In the genomic region with DNA sequence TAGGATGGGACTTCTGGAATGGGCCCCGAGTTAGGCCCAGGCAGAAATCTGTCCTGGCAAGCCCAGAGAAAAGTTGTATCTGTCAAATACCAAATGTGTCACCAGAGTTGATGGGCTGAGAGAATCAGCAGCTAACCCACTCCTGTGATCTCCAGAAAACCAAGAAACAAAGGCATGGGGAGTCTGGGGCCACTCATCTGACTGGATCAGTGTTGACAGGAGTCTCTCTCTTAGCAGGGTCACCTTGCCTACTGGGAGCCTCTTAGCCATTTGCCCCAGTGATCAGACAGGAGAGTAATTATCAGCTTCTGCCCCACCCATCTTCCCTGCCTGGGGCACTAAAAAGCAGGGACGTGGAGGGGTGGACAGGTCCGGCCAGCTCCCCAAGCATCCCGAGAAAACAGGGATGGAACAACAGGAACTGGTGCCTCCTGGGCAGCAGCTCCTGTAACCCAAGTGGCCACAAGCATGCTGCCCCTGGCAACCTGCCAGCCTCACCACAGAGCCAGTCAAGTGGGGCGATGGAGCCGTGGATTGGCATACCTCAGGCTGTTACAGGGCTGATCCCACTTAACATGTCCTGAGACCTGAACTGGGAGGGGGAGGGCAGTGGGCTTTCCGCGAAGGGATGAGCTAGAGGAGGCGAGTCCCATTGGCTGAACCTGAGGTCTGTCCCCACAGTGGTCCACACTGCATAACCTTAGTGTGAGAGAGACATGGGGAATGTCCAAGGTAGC, we compare ENCODE assay signal across 11 mouse cellular contexts. TPM values are rescaled to one million over a fixed set of nuclear protein-coding genes. Genes with fewer than 3 reads are reported as not detected.
DNase-seq lines count a peak whose midpoint lies in the region; ATAC-seq and TF ChIP-seq lines count a peak whose summit lies in the region.
"Had no signal": no experiment of that assay in that cellular context is flagged by ENCODE, and none has a peak within 500 bp of the region (broad histone marks: within the 10 kb centered on the region; RNA-seq: fewer than 3 reads in every experiment).

No protein-coding gene starts in this region.

- no peak overlapping the region for H3K4me2 ChIP-seq in hindbrain, embryonic 16.5 days (ENCODE audit: low read length)

- no peak overlapping the region for H3K9ac ChIP-seq in hindbrain, embryonic 16.5 days (ENCODE audit: low read depth, low read length)

- peak; percentile 39 for DNase-seq in adrenal gland, postnatal 25 days
- DNase-seq in adrenal gland, postnatal 4 days (ENCODE audit: low spot score in 2 of 2) = no peak
- no peak for DNase-seq in hindbrain, embryonic 10.5 days (ENCODE audit: low spot score)
- DNase-seq in cerebellum, postnatal 36 days = peak; percentile 40 to 55
- peak; percentile 56 for DNase-seq in lung, adult 2 months
- DNase-seq in layer of hippocampus, adult 18-20 months (ENCODE audit: low spot score in 2 of 2) = no peak
- no peak for DNase-seq in liver

- no peaks in the 10 kb centered on the region for H3K27me3 ChIP-seq in hindbrain, embryonic 16.5 days (replicated peaks; ENCODE audit: control insufficient read depth, insufficient read depth, low read length)
- no peaks in the 10 kb centered on the region for H3K27me3 ChIP-seq in hindbrain, embryonic 10.5 days (ENCODE audit: insufficient read depth, poor library complexity, severe bottlenecking)

- H3K4me3 ChIP-seq in hindbrain, embryonic 16.5 days (ENCODE audit: low read length) = no peak overlapping the region
- no peak overlapping the region for H3K4me3 ChIP-seq in hindbrain, embryonic 10.5 days
- H3K4me3 ChIP-seq in lung, adult 2 months (replicated peaks; ENCODE audit: extremely low read depth, low read depth, low read length) = no peak overlapping the region
- H3K4me3 ChIP-seq: erythroblast, embryonic 14.5 days had no signal

- peak; percentile 56; the same call in 1 of the 2 replicates for ATAC-seq in hindbrain, embryonic 16.5 days

- H3K27ac ChIP-seq in hindbrain, embryonic 16.5 days (ENCODE audit: low read depth, low read length) = no peak overlapping the region
- H3K27ac ChIP-seq in hindbrain, embryonic 10.5 days = no peak overlapping the region

- H3K9me3 ChIP-seq in hindbrain, embryonic 16.5 days (ENCODE audit: control insufficient read depth, low read length) = no peaks in the 10 kb centered on the region
- H3K9me3 ChIP-seq in hindbrain, embryonic 10.5 days = no peaks in the 10 kb centered on the region

- TF ChIP-seq CTCF in lung, adult 2 months (IDR thresholded peaks at IDR 0.05; ENCODE audit: insufficient read depth, low read length) = no peak

- H3K36me3 ChIP-seq in hindbrain, embryonic 16.5 days (ENCODE audit: control insufficient read depth, insufficient read depth, low read length) = peaks cover 33% of the 10 kb centered on the region
- H3K36me3 ChIP-seq in hindbrain, embryonic 10.5 days = peaks cover 85% of the 10 kb centered on the region

- TF ChIP-seq POLR2A in lung, adult 2 months (IDR thresholded peaks at IDR 0.05; ENCODE audit: borderline replicate concordance, extremely low read depth, low read depth, low read length) = no peak

- 63% methylated on average over 9 of the region's 9 CpGs for WGBS in hindbrain, embryonic 16.5 days
- 80% methylated on average over 9 of the region's 9 CpGs for WGBS in hindbrain, embryonic 10.5 days
- WGBS in lung, adult 2 months = 54% methylated on average over 9 of the region's 9 CpGs

- H3K4me1 ChIP-seq in hindbrain, embryonic 16.5 days (ENCODE audit: control insufficient read depth, insufficient read depth, low read depth, low read length) = no peaks in the 10 kb centered on the region
- peaks cover 11% of the 10 kb centered on the region for H3K4me1 ChIP-seq in hindbrain, embryonic 10.5 days (replicated peaks)
- H3K4me1 ChIP-seq in lung, adult 2 months (ENCODE audit: control insufficient read depth, insufficient read depth, low read length) = no peaks in the 10 kb centered on the region; the same call in 1 of the 2 replicates

RNA-seq across cellular contexts. Expression of gene Eif4a3, which starts 13.9 kb away (rescaled TPM):
- total RNA-seq in adrenal gland, postnatal 25 days (2021) = 121 and 129 TPM in 2 replicates
- total RNA-seq in adrenal gland, postnatal 4 days (2021) = 100 to 1,000 TPM; 172 TPM
- polyA plus RNA-seq in hindbrain, embryonic 16.5 days (2015; fragmentation: Nextera tagmentation; extraction: Ambion mirVana) = 241 and 243 TPM in 2 replicates
- 458 and 477 TPM in 2 replicates for polyA plus RNA-seq in hindbrain, embryonic 10.5 days (2016; fragmentation: Nextera tagmentation; extraction: Ambion mirVana)
- polyA plus RNA-seq in lung, adult 2 months (2012; rRNA removed) = 79.7 and 87.9 TPM in 2 replicates
- total RNA-seq in layer of hippocampus, adult 18-20 months (2021) = 10 to 100 TPM; 92.8 to 97.8 TPM

RNA-seq across cellular contexts. Expression of gene Gaa, which starts 18.3 kb away (rescaled TPM):
- total RNA-seq in adrenal gland, postnatal 25 days (2021) = 101 and 102 TPM in 2 replicates
- 10 to 100 TPM; 87.5 to 87.7 TPM for total RNA-seq in adrenal gland, postnatal 4 days (2021)
- 121 and 131 TPM in 2 replicates for polyA plus RNA-seq in hindbrain, embryonic 16.5 days (2015; fragmentation: Nextera tagmentation; extraction: Ambion mirVana)
- polyA plus RNA-seq in hindbrain, embryonic 10.5 days (2016; fragmentation: Nextera tagmentation; extraction: Ambion mirVana) = 28.3 and 35.5 TPM in 2 replicates
- polyA plus RNA-seq in lung, adult 2 months (2012; rRNA removed) = 188 and 192 TPM in 2 replicates
- 100 to 1,000 TPM; 347 to 355 TPM for total RNA-seq in layer of hippocampus, adult 18-20 months (2021)

RNA-seq across cellular contexts. Expression of gene Card14, which starts 21.6 kb away (rescaled TPM):
- 0.30 and 0.38 TPM in 2 replicates for total RNA-seq in adrenal gland, postnatal 25 days (2021)
- under 1 TPM; 0.48 to 0.90 TPM for total RNA-seq in adrenal gland, postnatal 4 days (2021)
- 0.50 and 0.55 TPM in 2 replicates for polyA plus RNA-seq in hindbrain, embryonic 16.5 days (2015; fragmentation: Nextera tagmentation; extraction: Ambion mirVana)
- 0.04 TPM in 1 of 2 replicates, not detected in the other for polyA plus RNA-seq in hindbrain, embryonic 10.5 days (2016; fragmentation: Nextera tagmentation; extraction: Ambion mirVana)
- 0.07 and 0.84 TPM in 2 replicates for polyA plus RNA-seq in lung, adult 2 months (2012; rRNA removed)
- under 1 TPM; 0.36 to 0.47 TPM for total RNA-seq in layer of hippocampus, adult 18-20 months (2021)
- total RNA-seq: megakaryocyte-erythroid progenitor cell, adult 5-6 weeks had no signal
- polyA plus RNA-seq: C2C12 had no signal

RNA-seq across cellular contexts. Expression of gene Ccdc40, which starts 57.6 kb away (rescaled TPM):
- 0.29 and 1.7 TPM in 2 replicates for total RNA-seq in adrenal gland, postnatal 25 days (2021)
- 1 to 10 TPM; 2.0 to 2.6 TPM for total RNA-seq in adrenal gland, postnatal 4 days (2021)
- polyA plus RNA-seq in hindbrain, embryonic 16.5 days (2015; fragmentation: Nextera tagmentation; extraction: Ambion mirVana) = 16.5 and 17.2 TPM in 2 replicates
- polyA plus RNA-seq in hindbrain, embryonic 10.5 days (2016; fragmentation: Nextera tagmentation; extraction: Ambion mirVana) = 20.0 and 21.3 TPM in 2 replicates
- polyA plus RNA-seq in lung, adult 2 months (2012; rRNA removed) = 9.7 and 12.0 TPM in 2 replicates
- 1 to 10 TPM; 2.3 to 2.7 TPM for total RNA-seq in layer of hippocampus, adult 18-20 months (2021)

RNA-seq across cellular contexts. Expression of gene Tbc1d16, which starts 57.7 kb away (rescaled TPM):
- total RNA-seq in adrenal gland, postnatal 25 days (2021) = 12.7 and 14.3 TPM in 2 replicates
- total RNA-seq in adrenal gland, postnatal 4 days (2021) = 10 to 100 TPM; 25.9 to 29.7 TPM
- 47.9 and 54.9 TPM in 2 replicates for polyA plus RNA-seq in hindbrain, embryonic 16.5 days (2015; fragmentation: Nextera tagmentation; extraction: Ambion mirVana)
- 29.5 and 37.9 TPM in 2 replicates for polyA plus RNA-seq in hindbrain, embryonic 10.5 days (2016; fragmentation: Nextera tagmentation; extraction: Ambion mirVana)
- 15.8 and 17.6 TPM in 2 replicates for polyA plus RNA-seq in lung, adult 2 months (2012; rRNA removed)
- 10 to 100 TPM; 37.5 to 39.9 TPM for total RNA-seq in layer of hippocampus, adult 18-20 months (2021)

Comparison
In these comparisons a context has a peak if more than half of its experiments do, and no peak if none do; other contexts are left out.
1. DNase-seq: peak in adrenal gland, postnatal 25 days (single experiment), cerebellum, postnatal 36 days (2 of 2) and lung, adult 2 months (single experiment); none in adrenal gland, postnatal 4 days (0 of 2), hindbrain, embryonic 10.5 days (single experiment), layer of hippocampus, adult 18-20 months (0 of 2) and liver (single experiment).